Mouse (Mus musculus) hindbrain, embryonic 14.5 days (tissue): ENCODE results near the gene Smad1. TPM values are rescaled to one million over a fixed set of nuclear protein-coding genes. Genes with fewer than 3 reads are reported as not detected.

Experiments
- ATAC-seq: fragments of 200-750 bp; cut with Nextera tagmentation; 2 replicates; pipeline ENCODE4 v1.8.0; 2017; ENCODE audit warnings: moderate number of reproducible peaks, mild to moderate bottlenecking, moderate TSS enrichment, moderate library complexity; ENCODE audit not compliant: low FRiP score
- DNase-seq: peaks from one replicate; pipeline ENCODE4 v3.0.0-alpha.2; 2015; ENCODE audit warnings: low spot score
- H3K27ac ChIP-seq: fragments of 300-500 bp; sonication (generic); 2 replicates; pipeline ENCODE4 v1.5.1; 2014; ENCODE audit warnings: mild to moderate bottlenecking, moderate library complexity
- H3K27me3 ChIP-seq: fragments of 300-500 bp; sonication (generic); 2 replicates; pipeline ENCODE4 v1.6.1; 2014; ENCODE audit warnings: mild to moderate bottlenecking, low read length, mixed read lengths; ENCODE audit not compliant: control insufficient read depth, insufficient read depth
- H3K36me3 ChIP-seq: fragments of 300-500 bp; sonication (generic); replicated peaks from 2 replicates; pipeline ENCODE4 v1.6.1; 2014; ENCODE audit not compliant: control insufficient read depth, insufficient read depth
- H3K4me1 ChIP-seq: fragments of 300-500 bp; sonication (generic); replicated peaks from 2 replicates; pipeline ENCODE4 v1.6.1; 2014; ENCODE audit warnings: antibody characterized with exemption, low read length, mixed read lengths; ENCODE audit not compliant: control insufficient read depth, insufficient read depth
- H3K4me2 ChIP-seq: fragments of 300-500 bp; sonication (generic); replicated peaks from 2 replicates; pipeline ENCODE4 v1.6.1; 2014; ENCODE audit warnings: mild to moderate bottlenecking, moderate library complexity
- H3K4me3 ChIP-seq: fragments of 300-500 bp; sonication (generic); replicated peaks from 2 replicates; pipeline ENCODE4 v1.5.1; 2014; ENCODE audit warnings: mild to moderate bottlenecking, low read length
- H3K9ac ChIP-seq: fragments of 300-500 bp; sonication (generic); 2 replicates; pipeline ENCODE4 v1.6.1; 2014
- H3K9me3 ChIP-seq: fragments of 300-500 bp; sonication (generic); 2 replicates; pipeline ENCODE4 v1.6.1; 2016; ENCODE audit warnings: low read length; ENCODE audit not compliant: control insufficient read depth
- WGBS: fragments of 180-500 bp; shearing (Covaris S2); extraction: QIAGEN DNeasy Blood & Tissue Kit; methylation state at CpG from one replicate; pipeline ENCODE4 v1.1.7; 2014; 5-methylcytosine and 5-hydroxymethylcytosine counted together
- polyA plus RNA-seq: library from polyadenylated mRNA; unstranded; fragments of >200 nt; fragmentation: Nextera tagmentation; extraction: Ambion mirVana; gene quantifications from 2 replicates; pipeline ENCODE4 v1.2.1, GENCODE M21; 2014

The Smad1 gene
- polyA plus RNA-seq, 1 experiment from 2014 or later, result 75.5 TPM

GRCm38 (mm10) chr8:79350094-79350593, 49.2 kb downstream of the Smad1 start:
- no peak overlapping the region for H3K4me2 ChIP-seq
- 52% methylated on average over 6 of the region's 6 CpGs for WGBS

DNA sequence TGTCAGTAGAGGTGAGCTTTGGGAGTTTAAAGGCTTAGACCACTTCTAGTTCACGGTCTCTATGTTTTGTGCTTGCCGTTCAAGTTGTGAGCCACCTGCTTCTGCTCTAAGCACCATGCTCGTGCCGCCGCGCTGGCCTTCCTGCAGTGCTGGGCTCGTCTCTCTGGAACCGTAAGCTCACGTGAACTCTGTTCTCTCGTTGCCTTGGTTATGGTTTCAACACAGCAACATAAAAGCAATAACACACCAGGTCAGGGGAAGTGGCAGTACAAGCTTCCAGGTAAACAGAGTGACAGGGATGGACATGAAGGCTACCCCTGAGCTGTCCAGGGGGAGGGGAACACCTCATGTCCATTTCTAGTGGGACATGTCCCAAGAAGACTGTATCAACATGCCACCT, 52.9 kb downstream of the Smad1 start:
- Histone ChIP-seq H3K9ac (no peak overlapping the region), H3K4me3 (no peak overlapping the region), H3K4me2 (no peak overlapping the region), H3K36me3 (peaks cover 65% of the 10 kb centered on the region), H3K9me3 (no peaks in the 10 kb centered on the region), H3K4me1 (peaks cover 14% of the 10 kb centered on the region; the same call in 1 of the 2 replicates), H3K27ac (no peak overlapping the region), H3K27me3 (no peaks in the 10 kb centered on the region)
- ATAC-seq (no peak), DNase-seq (no peak)
- WGBS, result 93% methylated on average over 10 of the region's 10 CpGs

More at GRCm38 (mm10) chr8:79350094-79350593, 49.2 kb downstream of the Smad1 start:
- no peaks in the 10 kb centered on the region for H3K9me3 ChIP-seq
- no peak overlapping the region for H3K9ac ChIP-seq
- DNase-seq, result peak; percentile 53
- H3K27ac ChIP-seq, result peak overlapping the region; percentile 66
- no peaks in the 10 kb centered on the region for H3K27me3 ChIP-seq
- peaks cover 60% of the 10 kb centered on the region for H3K36me3 ChIP-seq
- ATAC-seq, result peak; percentile 79
- H3K4me3 ChIP-seq, result no peak overlapping the region
- H3K4me1 ChIP-seq, result peaks cover 14% of the 10 kb centered on the region; the same call in 1 of the 2 replicates

- Histone ChIP-seq H3K36me3 (peaks cover 68% of the 10 kb centered on the region), H3K27me3 (no peaks in the 10 kb centered on the region), H3K9ac (no peak overlapping the region), H3K4me2 (no peak overlapping the region), H3K27ac (no peak overlapping the region), H3K4me3 (no peak overlapping the region), H3K9me3 (no peaks in the 10 kb centered on the region), H3K4me1 (peaks cover 14% of the 10 kb centered on the region; the same call in 1 of the 2 replicates)
- no peak for ATAC-seq
- 89% methylated on average over 6 of the region's 6 CpGs for WGBS
- DNase-seq, result no peak
Measured at GRCm38 (mm10) chr8:79345856-79346255, 53.5 kb downstream of the Smad1 start.

GRCm38 (mm10) chr8:79341236-79341635, 58.1 kb downstream of the Smad1 start:
- DNase-seq (no peak), ATAC-seq (no peak)
- no peak overlapping the region for H3K27ac ChIP-seq
- no peaks in the 10 kb centered on the region for H3K4me1 ChIP-seq
- H3K9me3 ChIP-seq, result no peaks in the 10 kb centered on the region
- H3K4me3 ChIP-seq, result no peak overlapping the region
- H3K9ac ChIP-seq, result no peak overlapping the region
- peaks cover 86% of the 10 kb centered on the region for H3K36me3 ChIP-seq
- H3K4me2 ChIP-seq, result no peak overlapping the region
- no peaks in the 10 kb centered on the region for H3K27me3 ChIP-seq
- WGBS, result 88% methylated on average over 8 of the region's 8 CpGs

- Histone ChIP-seq H3K4me2 (no peak overlapping the region), H3K27me3 (no peaks in the 10 kb centered on the region), H3K9ac (no peak overlapping the region), H3K36me3 (peaks cover 74% of the 10 kb centered on the region), H3K9me3 (no peaks in the 10 kb centered on the region), H3K27ac (no peak overlapping the region), H3K4me1 (no peaks in the 10 kb centered on the region), H3K4me3 (no peak overlapping the region)
- WGBS, result 81% methylated on average over 9 of the region's 9 CpGs
- ATAC-seq (no peak), DNase-seq (no peak)
Measured at GRCm38 (mm10) chr8:79339555-79339954, 59.8 kb downstream of the Smad1 start.

GRCm38 (mm10) chr8:79338619-79339018, 60.7 kb downstream of the Smad1 start:
- ATAC-seq, result no peak
- no peaks in the 10 kb centered on the region for H3K4me1 ChIP-seq
- 92% methylated on average over 10 of the region's 10 CpGs for WGBS
- no peak overlapping the region for H3K4me3 ChIP-seq
- H3K4me2 ChIP-seq, result no peak overlapping the region
- no peak overlapping the region for H3K27ac ChIP-seq
- no peaks in the 10 kb centered on the region for H3K9me3 ChIP-seq
- DNase-seq, result no peak
- no peaks in the 10 kb centered on the region for H3K27me3 ChIP-seq
- H3K9ac ChIP-seq, result no peak overlapping the region
- H3K36me3 ChIP-seq, result peaks cover 67% of the 10 kb centered on the region

GRCm38 (mm10) chr8:79332109-79332900, 67.0 kb downstream of the Smad1 start:
- H3K27ac ChIP-seq, result no peak overlapping the region
- H3K27me3 ChIP-seq, result no peaks in the 10 kb centered on the region
- no peaks in the 10 kb centered on the region for H3K4me1 ChIP-seq
- H3K4me3 ChIP-seq, result no peak overlapping the region
- no peak overlapping the region for H3K4me2 ChIP-seq
- H3K9me3 ChIP-seq, result no peaks in the 10 kb centered on the region
- 88% methylated on average over 22 of the region's 22 CpGs for WGBS
- no peak for DNase-seq
- no peak for ATAC-seq
- H3K36me3 ChIP-seq, result peaks cover 8% of the 10 kb centered on the region; the same call in 1 of the 2 replicates
- no peak overlapping the region for H3K9ac ChIP-seq

DNA sequence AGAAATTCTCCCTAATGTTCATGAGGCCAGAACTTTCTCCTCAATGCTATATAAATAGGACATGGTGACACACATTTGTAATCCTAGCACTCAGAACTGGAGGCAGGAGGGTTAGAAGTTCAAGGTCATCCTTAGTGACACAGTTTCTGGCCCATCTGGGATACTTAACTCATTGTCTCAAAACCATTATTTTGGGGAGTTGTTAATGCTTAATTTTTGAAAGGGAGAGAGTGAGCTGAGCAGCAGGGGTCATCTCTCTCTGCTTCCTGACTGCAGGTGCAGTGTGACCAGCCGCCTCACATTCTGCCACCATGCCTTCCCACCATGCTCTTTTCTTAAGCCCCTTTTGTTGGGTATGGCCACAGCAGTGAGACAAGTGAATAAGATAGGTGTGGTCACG, 67.7 kb downstream of the Smad1 start:
- no peaks in the 10 kb centered on the region for H3K27me3 ChIP-seq
- no peak overlapping the region for H3K4me2 ChIP-seq
- 88% methylated on average over 2 of the region's 2 CpGs for WGBS
- no peak for DNase-seq
- H3K36me3 ChIP-seq, result peaks cover under 1% of the 10 kb centered on the region; the same call in 1 of the 2 replicates
- H3K4me1 ChIP-seq, result no peaks in the 10 kb centered on the region
- H3K9me3 ChIP-seq, result no peaks in the 10 kb centered on the region
- H3K27ac ChIP-seq, result no peak overlapping the region
- no peak overlapping the region for H3K9ac ChIP-seq
- H3K4me3 ChIP-seq, result no peak overlapping the region
- no peak for ATAC-seq

DNA sequence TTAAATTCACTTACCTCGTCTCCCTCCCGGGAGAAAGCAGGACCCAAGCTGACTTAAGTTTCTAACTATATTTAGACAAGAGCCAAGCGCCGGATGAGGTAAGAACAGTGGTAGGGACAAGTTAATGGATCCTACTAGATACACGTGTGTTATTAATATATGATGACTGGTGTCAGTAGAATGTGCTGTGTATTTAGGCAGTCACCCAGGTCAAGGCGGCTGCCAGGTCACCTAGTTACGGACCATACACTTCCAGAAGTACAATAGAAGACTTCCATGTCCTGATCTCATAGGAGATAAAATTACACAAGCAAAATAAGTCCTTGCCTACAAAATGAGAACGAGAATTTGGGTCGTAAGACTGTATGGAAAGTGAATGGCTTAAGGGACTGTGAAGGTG, 68.3 kb downstream of the Smad1 start:
- 91% methylated on average over 9 of the region's 9 CpGs for WGBS
- Histone ChIP-seq H3K4me3 (no peak overlapping the region), H3K27me3 (no peaks in the 10 kb centered on the region), H3K9ac (no peak overlapping the region), H3K4me1 (no peaks in the 10 kb centered on the region), H3K4me2 (no peak overlapping the region), H3K9me3 (no peaks in the 10 kb centered on the region), H3K36me3 (no peaks in the 10 kb centered on the region), H3K27ac (no peak overlapping the region)
- no peak for ATAC-seq
- DNase-seq, result no peak
